Mouse (Mus musculus) hematopoietic multipotent progenitor cell, adult 10-12 weeks (in vitro differentiated cells): Measurements from ENCODE around the gene 1700047I17Rik2. TPM values are rescaled to one million over a fixed set of nuclear protein-coding genes. Genes with fewer than 3 reads are reported as not detected.

ENCODE experiments used
- polyA plus RNA-seq: library from polyadenylated mRNA; stranded (reverse); fragments of >175 nt; gene quantifications from 2 replicates; pipeline ENCODE4 v1.2.3, GENCODE M21; 2012; ENCODE audit warnings: low replicate concordance

1700047I17Rik2 gene
- not detected in 2 replicates for polyA plus RNA-seq

DNA sequence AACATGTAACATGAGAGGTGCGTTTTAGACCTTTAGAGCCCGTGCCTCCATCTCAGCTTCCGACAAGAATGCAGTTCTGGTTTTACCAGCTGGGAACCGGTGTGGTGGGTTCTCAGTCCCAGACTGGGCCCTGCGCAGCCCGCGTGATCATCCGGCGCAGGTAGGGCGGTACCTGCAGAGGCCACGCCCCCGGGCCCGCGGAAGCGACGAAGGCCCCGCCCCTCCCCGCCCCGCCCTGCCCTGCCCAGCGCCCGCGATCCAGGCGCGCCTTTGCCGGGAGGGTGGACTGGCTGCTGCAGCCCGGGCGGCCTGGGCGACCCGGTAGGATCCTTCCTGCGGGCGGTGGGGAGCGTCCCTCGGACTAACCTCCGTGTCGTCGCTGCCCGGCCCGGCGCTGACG, at the start of gene 1700047I17Rik2:
1700047I17Rik2 (plus strand) TSS at position 287 of the 400 bp plus-strand sequence.

DNA sequence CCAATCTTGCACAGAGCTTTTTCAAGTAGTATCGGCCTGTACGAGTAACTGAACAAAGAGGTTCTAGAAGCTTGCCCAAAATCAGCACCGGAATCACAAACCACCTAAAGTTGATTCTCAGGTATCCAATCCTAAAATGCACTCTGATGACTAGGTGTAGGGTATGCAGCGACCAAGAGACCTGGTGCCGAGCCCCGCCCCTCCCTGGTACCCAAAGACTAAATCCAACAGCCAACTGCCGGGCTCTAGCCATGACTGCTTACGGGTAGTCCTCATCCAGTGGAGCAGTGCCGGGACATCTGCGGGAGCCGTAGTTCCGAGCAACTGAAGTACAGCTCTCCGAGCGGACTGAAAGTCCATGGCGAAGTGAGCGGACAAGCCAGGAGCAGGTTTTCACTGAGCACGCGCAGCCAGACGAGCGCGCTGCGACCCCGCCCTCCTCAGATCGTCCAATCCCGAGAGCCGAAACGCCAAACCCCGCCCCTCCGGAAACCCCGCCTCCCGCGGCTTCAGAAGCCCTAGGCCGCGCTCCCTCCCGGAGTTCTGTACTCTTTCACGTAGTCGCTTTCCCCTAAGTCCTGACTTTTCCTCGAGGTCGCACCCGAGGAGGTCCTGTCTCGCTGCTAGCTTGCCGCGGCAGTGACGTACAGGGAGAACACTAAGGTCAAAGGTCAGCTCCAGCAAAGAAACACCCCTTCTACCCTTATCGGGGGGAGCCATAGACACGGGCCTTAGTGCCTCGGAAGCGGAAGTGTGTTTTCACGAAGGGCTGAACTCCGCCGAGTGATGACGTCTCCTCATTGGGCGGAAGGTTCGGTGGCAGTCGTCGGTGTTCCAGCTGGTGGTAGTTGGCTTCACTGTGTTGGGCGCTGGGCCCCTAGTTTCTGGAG, 44.6 kb upstream of the 1700047I17Rik2 start, which contains the start of gene Srp54b:
Srp54b (plus strand) TSS at position 546 of the 890 bp plus-strand sequence.

DNA sequence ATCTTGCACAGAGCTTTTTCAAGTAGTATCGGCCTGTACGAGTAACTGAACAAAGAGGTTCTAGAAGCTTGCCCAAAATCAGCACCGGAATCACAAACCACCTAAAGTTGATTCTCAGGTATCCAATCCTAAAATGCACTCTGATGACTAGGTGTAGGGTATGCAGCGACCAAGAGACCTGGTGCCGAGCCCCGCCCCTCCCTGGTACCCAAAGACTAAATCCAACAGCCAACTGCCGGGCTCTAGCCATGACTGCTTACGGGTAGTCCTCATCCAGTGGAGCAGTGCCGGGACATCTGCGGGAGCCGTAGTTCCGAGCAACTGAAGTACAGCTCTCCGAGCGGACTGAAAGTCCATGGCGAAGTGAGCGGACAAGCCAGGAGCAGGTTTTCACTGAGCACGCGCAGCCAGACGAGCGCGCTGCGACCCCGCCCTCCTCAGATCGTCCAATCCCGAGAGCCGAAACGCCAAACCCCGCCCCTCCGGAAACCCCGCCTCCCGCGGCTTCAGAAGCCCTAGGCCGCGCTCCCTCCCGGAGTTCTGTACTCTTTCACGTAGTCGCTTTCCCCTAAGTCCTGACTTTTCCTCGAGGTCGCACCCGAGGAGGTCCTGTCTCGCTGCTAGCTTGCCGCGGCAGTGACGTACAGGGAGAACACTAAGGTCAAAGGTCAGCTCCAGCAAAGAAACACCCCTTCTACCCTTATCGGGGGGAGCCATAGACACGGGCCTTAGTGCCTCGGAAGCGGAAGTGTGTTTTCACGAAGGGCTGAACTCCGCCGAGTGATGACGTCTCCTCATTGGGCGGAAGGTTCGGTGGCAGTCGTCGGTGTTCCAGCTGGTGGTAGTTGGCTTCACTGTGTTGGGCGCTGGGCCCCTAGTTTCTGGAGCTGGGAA, 30.5 kb downstream of the 1700047I17Rik2 start, which contains the start of gene Srp54c:
Srp54c (plus strand) TSS at position 543 of the 894 bp plus-strand sequence.

Other genes starting within 250 kb of the 1700047I17Rik2 start
- 0.85 and 0.88 TPM in 2 replicates for gene Gm20403, start 213.1 kb upstream of the 1700047I17Rik2 start, polyA plus RNA-seq
- 20.8 and 36.6 TPM in 2 replicates for gene Baz1a, start 185.2 kb upstream of the 1700047I17Rik2 start, polyA plus RNA-seq
- gene 2700097O09Rik, start 119.5 kb upstream of the 1700047I17Rik2 start, polyA plus RNA-seq, result 0.05 and 0.66 TPM in 2 replicates
- gene Srp54a, start 119.3 kb upstream of the 1700047I17Rik2 start, polyA plus RNA-seq, result 1.1 and 1.2 TPM in 2 replicates
- 5.9 and 7.1 TPM in 2 replicates for gene Fam177a, start 75.1 kb upstream of the 1700047I17Rik2 start, polyA plus RNA-seq
- gene Srp54b, start 44.5 kb upstream of the 1700047I17Rik2 start, polyA plus RNA-seq, result 49.4 and 87.8 TPM in 2 replicates
- 0.39 and 2.1 TPM in 2 replicates for gene Srp54c, start 30.6 kb downstream of the 1700047I17Rik2 start, polyA plus RNA-seq
- 0.50 and 0.75 TPM in 2 replicates for gene 1110008L16Rik, start 100.0 kb downstream of the 1700047I17Rik2 start, polyA plus RNA-seq
- 0.17 and 1.3 TPM in 2 replicates for gene Ppp2r3c, start 103.4 kb downstream of the 1700047I17Rik2 start, polyA plus RNA-seq
- 9.2 and 15.2 TPM in 2 replicates for gene Psma6, start 184.6 kb downstream of the 1700047I17Rik2 start, polyA plus RNA-seq